Comparison of ENCODE assay signal across 12 mouse cellular contexts in genomic region chr9:119978811-119979441, GRCm38 (mm10). TPM values are rescaled to one million over a fixed set of nuclear protein-coding genes. Genes with fewer than 3 reads are reported as not detected.
DNase-seq lines count a peak whose midpoint lies in the region; ATAC-seq and TF ChIP-seq lines count a peak whose summit lies in the region.
"Had no signal": no experiment of that assay in that cellular context is flagged by ENCODE, and none has a peak within 500 bp of the region (broad histone marks: within the 10 kb centered on the region; RNA-seq: fewer than 3 reads in every experiment).

No protein-coding gene starts in this region.

- DNase-seq in kidney, postnatal 10 days = no peak
- peak; percentile 56 for DNase-seq in brain, embryonic 14.5 days (ENCODE audit: low read depth)
- DNase-seq in testis, postnatal 14 days (ENCODE audit: low spot score) = no peak
- no peak for DNase-seq in retina, embryonic 14.5 days (ENCODE audit: low spot score)
- DNase-seq: lung, adult 2 months had no signal

- no peaks in the 10 kb centered on the region for H3K27me3 ChIP-seq in kidney, embryonic 15.5 days
- H3K27me3 ChIP-seq in E14TG2a.4 (ENCODE audit: insufficient read depth, low read length) = no peaks in the 10 kb centered on the region
- peaks cover 5% of the 10 kb centered on the region; the same call in 1 of the 2 replicates for H3K27me3 ChIP-seq in limb, embryonic 12.5 days
- H3K27me3 ChIP-seq: embryonic facial prominence, embryonic 15.5 days had no signal

- no peaks in the 10 kb centered on the region for H3K9me3 ChIP-seq in kidney, embryonic 15.5 days (replicated peaks)
- H3K9me3 ChIP-seq in E14TG2a.4 (ENCODE audit: low read length) = no peaks in the 10 kb centered on the region
- H3K9me3 ChIP-seq in limb, embryonic 12.5 days = no peaks in the 10 kb centered on the region
- H3K9me3 ChIP-seq: embryonic facial prominence, embryonic 15.5 days had no signal

- H3K9ac ChIP-seq in kidney, embryonic 15.5 days = no peak overlapping the region
- no peak overlapping the region for H3K9ac ChIP-seq in limb, embryonic 12.5 days (replicated peaks)
- H3K9ac ChIP-seq: embryonic facial prominence, embryonic 15.5 days had no signal

- no peak overlapping the region for H3K4me3 ChIP-seq in kidney, embryonic 15.5 days (replicated peaks)
- H3K4me3 ChIP-seq in E14TG2a.4 (replicated peaks; ENCODE audit: low read length) = peak overlapping the region; percentile 68
- no peak overlapping the region for H3K4me3 ChIP-seq in limb, embryonic 12.5 days (replicated peaks)
- H3K4me3 ChIP-seq: embryonic facial prominence, embryonic 15.5 days had no signal

- no peak for ATAC-seq in kidney, embryonic 15.5 days (replicated peaks; ENCODE audit: low FRiP score)
- ATAC-seq in limb, embryonic 12.5 days (ENCODE audit: insufficient number of reproducible peaks, insufficient read depth, low FRiP score, low TSS enrichment, low read depth) = no peak
- no peak for ATAC-seq in megakaryocyte-erythroid progenitor cell, adult 5-6 weeks (replicated peaks; ENCODE audit: low FRiP score, low TSS enrichment, poor library complexity, severe bottlenecking)
- ATAC-seq: hindbrain, postnatal 0 days had no signal

- WGBS in kidney, embryonic 15.5 days = 80% methylated on average over 6 of the region's 6 CpGs
- 88% methylated on average over 6 of the region's 6 CpGs for WGBS in limb, embryonic 12.5 days

- H3K4me2 ChIP-seq in kidney, embryonic 15.5 days = peak overlapping the region; percentile 36; the same call in 1 of the 2 replicates
- no peak overlapping the region for H3K4me2 ChIP-seq in limb, embryonic 12.5 days
- H3K4me2 ChIP-seq: embryonic facial prominence, embryonic 15.5 days had no signal

- peaks cover 75% of the 10 kb centered on the region for H3K4me1 ChIP-seq in kidney, embryonic 15.5 days
- H3K4me1 ChIP-seq in E14TG2a.4 (replicated peaks; ENCODE audit: low read depth, low read length) = peaks cover 91% of the 10 kb centered on the region
- H3K4me1 ChIP-seq in limb, embryonic 12.5 days (replicated peaks) = peaks cover 66% of the 10 kb centered on the region

- TF ChIP-seq CTCF in E14TG2a.4 (conservative IDR thresholded peaks at IDR 0.05; ENCODE audit: low read length) = no peak
- TF ChIP-seq CTCF in brain, embryonic 14.5 days (IDR thresholded peaks at IDR 0.05; ENCODE audit: borderline replicate concordance, extremely low read depth, insufficient read depth, insufficient read length) = no peak

- peak overlapping the region; percentile 71; the same call in 1 of the 2 replicates for H3K27ac ChIP-seq in kidney, embryonic 15.5 days
- 0 out of 2 replicates have a peak overlapping the region, but pooled peaks have one; percentile 0 for H3K27ac ChIP-seq in limb, embryonic 12.5 days
- H3K27ac ChIP-seq: embryonic facial prominence, embryonic 15.5 days; hindbrain, postnatal 0 days had no signal

- no peak for TF ChIP-seq POLR2A in brain, embryonic 14.5 days (IDR thresholded peaks at IDR 0.05; ENCODE audit: borderline replicate concordance, extremely low read depth, insufficient read depth, insufficient read length, poor library complexity, severe bottlenecking)

- peaks cover 12% of the 10 kb centered on the region for H3K36me3 ChIP-seq in kidney, embryonic 15.5 days
- H3K36me3 ChIP-seq in E14TG2a.4 (ENCODE audit: insufficient read depth, low read length) = peaks cover 38% of the 10 kb centered on the region
- H3K36me3 ChIP-seq in limb, embryonic 12.5 days = peaks cover 11% of the 10 kb centered on the region

RNA-seq across cellular contexts. Expression of gene Csrnp1, which starts 5.5 kb away (rescaled TPM):
- 5.6 and 7.1 TPM in 2 replicates for polyA plus RNA-seq in kidney, embryonic 15.5 days (2015; fragmentation: Nextera tagmentation; extraction: Ambion mirVana)
- 3.4 and 4.9 TPM in 2 replicates for polyA plus RNA-seq in brain, embryonic 14.5 days (2012; rRNA removed)
- 4.6 and 4.8 TPM in 2 replicates for polyA plus RNA-seq in limb, embryonic 12.5 days (2016; fragmentation: Nextera tagmentation; extraction: Ambion mirVana)
- total RNA-seq in megakaryocyte-erythroid progenitor cell, adult 5-6 weeks (2014; fragmentation: Nextera tagmentation) = 1.6 and 3.1 TPM in 2 replicates
- 8.0 and 15.6 TPM in 2 replicates for total RNA-seq in megakaryocyte-erythroid progenitor cell, adult 5-6 weeks (2017)

RNA-seq across cellular contexts. Expression of gene Ttc21a, which starts 41.5 kb away (rescaled TPM):
- polyA plus RNA-seq in kidney, embryonic 15.5 days (2015; fragmentation: Nextera tagmentation; extraction: Ambion mirVana) = 0.26 and 0.29 TPM in 2 replicates
- polyA plus RNA-seq in brain, embryonic 14.5 days (2012; rRNA removed) = 1.1 and 2.1 TPM in 2 replicates
- polyA plus RNA-seq in limb, embryonic 12.5 days (2016; fragmentation: Nextera tagmentation; extraction: Ambion mirVana) = 0.31 and 0.44 TPM in 2 replicates
- not detected in 2 replicates for total RNA-seq in megakaryocyte-erythroid progenitor cell, adult 5-6 weeks (2014; fragmentation: Nextera tagmentation)
- total RNA-seq in megakaryocyte-erythroid progenitor cell, adult 5-6 weeks (2017) = not detected in 2 replicates
- polyA plus RNA-seq: activated CD4-positive, CD25-positive, alpha-beta regulatory T cell, adult 4 months had no signal

RNA-seq across cellular contexts. Expression of gene Gorasp1, which starts 41.6 kb away (rescaled TPM):
- 27.7 and 29.7 TPM in 2 replicates for polyA plus RNA-seq in kidney, embryonic 15.5 days (2015; fragmentation: Nextera tagmentation; extraction: Ambion mirVana)
- polyA plus RNA-seq in brain, embryonic 14.5 days (2012; rRNA removed) = 22.5 and 23.2 TPM in 2 replicates
- polyA plus RNA-seq in limb, embryonic 12.5 days (2016; fragmentation: Nextera tagmentation; extraction: Ambion mirVana) = 29.7 and 30.8 TPM in 2 replicates
- total RNA-seq in megakaryocyte-erythroid progenitor cell, adult 5-6 weeks (2014; fragmentation: Nextera tagmentation) = 8.9 and 11.4 TPM in 2 replicates
- total RNA-seq in megakaryocyte-erythroid progenitor cell, adult 5-6 weeks (2017) = 4.8 and 7.8 TPM in 2 replicates

RNA-seq across cellular contexts. Expression of gene Xirp1, which starts 44.5 kb away (rescaled TPM):
- polyA plus RNA-seq in kidney, embryonic 15.5 days (2015; fragmentation: Nextera tagmentation; extraction: Ambion mirVana) = 0.38 and 0.41 TPM in 2 replicates
- 0.01 TPM in 1 of 2 replicates, not detected in the other for polyA plus RNA-seq in brain, embryonic 14.5 days (2012; rRNA removed)
- 0.44 and 0.59 TPM in 2 replicates for polyA plus RNA-seq in limb, embryonic 12.5 days (2016; fragmentation: Nextera tagmentation; extraction: Ambion mirVana)
- not detected in 2 replicates for total RNA-seq in megakaryocyte-erythroid progenitor cell, adult 5-6 weeks (2014; fragmentation: Nextera tagmentation)
- total RNA-seq in megakaryocyte-erythroid progenitor cell, adult 5-6 weeks (2017) = not detected in 2 replicates
- polyA plus RNA-seq: activated CD4-positive, CD25-positive, alpha-beta regulatory T cell, adult 4 months had no signal
